Mouse (Mus musculus) embryo, embryonic 9.5 days (tissue): ENCODE data around the gene 4921539E11Rik.

Source experiments
- DNase-seq: peaks from one replicate; pipeline ENCODE4 v3.0.0-alpha.2; 2017; ENCODE audit errors: extremely low spot score

Gene 4921539E11Rik

GRCm38 (mm10) chr4:103290763-103291162, at the start of gene 4921539E11Rik:
Gene 4921539E11Rik (minus strand): TSS chr4:103290863.
- DNase-seq = no peak

- DNase-seq = no peak
Measured at GRCm38 (mm10) chr4:103335134-103335533, 44.5 kb upstream of the 4921539E11Rik start.

- no peak for DNase-seq
Measured at GRCm38 (mm10) chr4:103329348-103329747, 38.7 kb upstream of the 4921539E11Rik start.

GRCm38 (mm10) chr4:103326994-103327393, 36.3 kb upstream of the 4921539E11Rik start:
- no peak for DNase-seq

GRCm38 (mm10) chr4:103324688-103325451, 34.2 kb upstream of the 4921539E11Rik start:
- peak; percentile 22 for DNase-seq

- no peak for DNase-seq
Measured at GRCm38 (mm10) chr4:103321461-103321860, 30.8 kb upstream of the 4921539E11Rik start.

GRCm38 (mm10) chr4:103315861-103316260, 25.2 kb upstream of the 4921539E11Rik start:
- DNase-seq = no peak

GRCm38 (mm10) chr4:103314526-103314910, 23.9 kb upstream of the 4921539E11Rik start:
- DNase-seq = no peak

- peak; percentile 99 for DNase-seq
Measured at GRCm38 (mm10) chr4:103313587-103314525, 23.2 kb upstream of the 4921539E11Rik start, which contains the start of gene Oma1. Gene Oma1 (plus strand): TSS chr4:103313812.

GRCm38 (mm10) chr4:103303851-103304250, 13.2 kb upstream of the 4921539E11Rik start:
- no peak for DNase-seq

- no peak for DNase-seq
Measured at GRCm38 (mm10) chr4:103299342-103299741, 8.7 kb upstream of the 4921539E11Rik start.

- no peak for DNase-seq
Measured at GRCm38 (mm10) chr4:103288342-103288741, 2.3 kb downstream of the 4921539E11Rik start.

GRCm38 (mm10) chr4:103273021-103273420, 17.6 kb downstream of the 4921539E11Rik start:
- no peak for DNase-seq

- DNase-seq = no peak
Measured at GRCm38 (mm10) chr4:103269336-103269735, 21.3 kb downstream of the 4921539E11Rik start.

GRCm38 (mm10) chr4:103265166-103265565, 25.5 kb downstream of the 4921539E11Rik start:
- no peak for DNase-seq

- DNase-seq = peak; percentile 34
Measured at GRCm38 (mm10) chr4:103263812-103264396, 26.8 kb downstream of the 4921539E11Rik start.

GRCm38 (mm10) chr4:103263378-103263777, 27.3 kb downstream of the 4921539E11Rik start:
- DNase-seq = no peak

- no peak for DNase-seq
Measured at GRCm38 (mm10) chr4:103258817-103259216, 31.8 kb downstream of the 4921539E11Rik start.

GRCm38 (mm10) chr4:103253846-103254245, 36.8 kb downstream of the 4921539E11Rik start:
- DNase-seq = no peak

- no peak for DNase-seq
Measured at GRCm38 (mm10) chr4:103249436-103250085, 41.1 kb downstream of the 4921539E11Rik start.

- no peak for DNase-seq
Measured at GRCm38 (mm10) chr4:103247813-103248212, 42.9 kb downstream of the 4921539E11Rik start.
